Mouse (Mus musculus) heart, embryonic 14.5 days (tissue): ENCODE data around the gene Map1b. TPM values are rescaled to one million over a fixed set of nuclear protein-coding genes. Genes with fewer than 3 reads are reported as not detected.

Experiments used
- ATAC-seq: fragments of 200-750 bp; cut with Nextera tagmentation; 2 replicates; pipeline ENCODE4 v1.8.0; 2017; ENCODE audit warnings: low read depth, moderate TSS enrichment; ENCODE audit not compliant: insufficient number of reproducible peaks, insufficient read depth, low FRiP score
- H3K27ac ChIP-seq, 2 experiments: fragments of 200-500 bp in 1 of 2; fragments of 300-500 bp in 1 of 2; sonication (generic) in 1 of 2; replicated peaks in 1 of 2; 2 replicates each; pipeline ENCODE4 v1.5.1; 2012 to 2014; ENCODE audit warnings: low read depth in 2 of 2, low read length in 2 of 2, control low read depth in 1 of 2, mild to moderate bottlenecking in 1 of 2, mixed read lengths in 1 of 2; ENCODE audit not compliant: control insufficient read depth in 1 of 2, insufficient read depth in 1 of 2
- H3K27me3 ChIP-seq: fragments of 300-500 bp; sonication (generic); 2 replicates; pipeline ENCODE4 v1.6.1; 2014; ENCODE audit warnings: mild to moderate bottlenecking, low read length, control low read depth; ENCODE audit not compliant: control insufficient read depth, insufficient read depth
- H3K36me3 ChIP-seq: fragments of 300-500 bp; sonication (generic); 2 replicates; pipeline ENCODE4 v1.6.1; 2014; ENCODE audit warnings: mild to moderate bottlenecking, control low read depth, low read length, mixed read lengths; ENCODE audit not compliant: control insufficient read depth, insufficient read depth
- H3K4me1 ChIP-seq, 2 experiments: fragments of 200-500 bp in 1 of 2; fragments of 300-500 bp in 1 of 2; sonication (generic) in 1 of 2; 2 replicates each; pipeline ENCODE4 v1.6.1; 2012 to 2014; ENCODE audit warnings: low read length in 2 of 2, control low read depth in 1 of 2, mixed read lengths in 1 of 2; ENCODE audit not compliant: control insufficient read depth in 2 of 2, insufficient read depth in 2 of 2
- H3K4me2 ChIP-seq: fragments of 300-500 bp; sonication (generic); 2 replicates; pipeline ENCODE4 v1.6.1; 2014; ENCODE audit warnings: mild to moderate bottlenecking, low read length
- H3K4me3 ChIP-seq, 2 experiments: fragments of 200-500 bp in 1 of 2; fragments of 300-500 bp in 1 of 2; sonication (generic) in 1 of 2; 2 replicates each; pipeline ENCODE4 v1.5.1; 2012 to 2014; ENCODE audit warnings: low read length in 2 of 2, mild to moderate bottlenecking in 2 of 2, control low read depth in 1 of 2, low read depth in 1 of 2, moderate library complexity in 1 of 2; ENCODE audit not compliant: control insufficient read depth in 1 of 2, insufficient read depth in 1 of 2
- H3K9ac ChIP-seq: fragments of 300-500 bp; sonication (generic); 2 replicates; pipeline ENCODE4 v1.6.1; 2014; ENCODE audit warnings: mild to moderate bottlenecking, low read length
- H3K9me3 ChIP-seq: fragments of 300-500 bp; sonication (generic); 2 replicates; pipeline ENCODE4 v1.6.1; 2016; ENCODE audit warnings: low read length, control low read depth; ENCODE audit not compliant: control insufficient read depth
- WGBS: fragments of 180-500 bp; shearing (Covaris S2); extraction: QIAGEN DNeasy Blood & Tissue Kit; methylation state at CpG from one replicate; pipeline ENCODE4 v1.1.7; 2014; 5-methylcytosine and 5-hydroxymethylcytosine counted together
- polyA plus RNA-seq: library from polyadenylated mRNA; unstranded; fragments of >200 nt; fragmentation: Nextera tagmentation; extraction: Ambion mirVana; gene quantifications from 2 replicates; pipeline ENCODE4 v1.2.1, GENCODE M21; 2014

Gene Map1b
- polyA plus RNA-seq, 1 experiment from 2014 or later: 135 TPM

DNA sequence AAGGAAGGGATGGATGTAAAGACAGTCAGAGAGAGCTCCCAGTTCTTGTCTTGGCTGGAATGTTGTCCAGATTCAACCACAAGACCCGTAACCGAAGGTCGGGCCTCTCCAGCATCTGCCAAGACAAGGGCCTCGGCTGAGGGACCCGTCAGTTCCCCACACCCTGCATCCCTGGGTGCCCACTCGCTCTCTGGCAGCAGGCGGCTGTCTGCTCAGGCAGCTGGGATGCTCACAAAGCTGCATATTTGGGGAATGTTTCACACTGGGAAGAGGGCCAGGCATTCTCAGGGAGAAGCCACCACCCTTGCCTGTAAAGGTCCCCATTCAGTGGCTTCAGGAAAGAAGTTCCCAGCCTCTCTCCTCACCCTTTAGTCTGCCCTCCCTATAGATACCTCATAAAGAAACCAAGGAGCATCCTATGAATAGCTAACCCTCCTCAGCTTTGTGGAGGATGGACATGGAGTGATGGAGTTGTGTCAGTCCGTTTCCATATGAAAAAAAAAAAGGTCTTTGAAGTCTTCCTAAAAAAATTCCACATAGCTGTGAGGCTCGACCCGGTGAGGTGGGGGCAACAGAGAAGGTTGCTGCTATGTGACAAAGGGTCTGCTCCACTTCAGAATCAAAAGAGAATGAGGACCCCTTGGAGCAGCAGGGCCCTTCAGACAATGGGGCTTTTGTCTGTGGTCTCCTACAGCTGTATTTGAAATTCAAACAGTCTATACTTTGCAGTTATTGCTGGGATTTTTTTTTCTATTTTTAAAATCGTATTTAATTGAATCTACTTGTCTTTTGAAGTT, 68.7 kb downstream of the Map1b start:
- no peak overlapping the region for H3K4me3 ChIP-seq
- H3K9me3 ChIP-seq: no peaks in the 10 kb centered on the region
- ATAC-seq: no peak
- peaks cover 14 to 37% of the 10 kb centered on the region in 2 experiments for H3K4me1 ChIP-seq
- no peaks in the 10 kb centered on the region for H3K27me3 ChIP-seq
- no peak overlapping the region for H3K27ac ChIP-seq
- H3K4me2 ChIP-seq: no peak overlapping the region
- H3K36me3 ChIP-seq: peaks cover 10% of the 10 kb centered on the region; the same call in 1 of the 2 replicates
- H3K9ac ChIP-seq: no peak overlapping the region
- 49% methylated on average over 11 of the region's 11 CpGs for WGBS

DNA sequence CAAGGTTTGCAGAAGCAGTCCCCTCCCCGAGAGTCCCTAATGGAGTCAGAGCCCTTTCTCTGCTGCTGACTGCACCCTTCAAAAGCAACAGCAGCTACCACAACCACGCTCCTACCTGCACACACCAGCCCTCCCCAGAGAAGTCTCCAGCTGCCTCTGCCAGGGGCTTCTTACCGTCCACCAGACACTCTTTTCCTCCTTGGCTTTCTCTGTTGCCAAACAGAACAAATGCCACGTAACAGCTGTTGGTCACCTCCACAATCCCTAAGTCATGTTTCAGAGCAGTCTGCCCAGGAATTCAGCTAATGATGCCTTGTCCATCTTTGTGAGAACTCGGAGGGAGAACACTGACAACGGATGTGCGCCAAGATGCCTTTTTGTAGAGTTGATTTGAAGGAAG, 69.3 kb downstream of the Map1b start:
- WGBS: 82% methylated on average over 7 of the region's 7 CpGs
- ATAC-seq: no peak
- no peak overlapping the region for H3K27ac ChIP-seq

DNA sequence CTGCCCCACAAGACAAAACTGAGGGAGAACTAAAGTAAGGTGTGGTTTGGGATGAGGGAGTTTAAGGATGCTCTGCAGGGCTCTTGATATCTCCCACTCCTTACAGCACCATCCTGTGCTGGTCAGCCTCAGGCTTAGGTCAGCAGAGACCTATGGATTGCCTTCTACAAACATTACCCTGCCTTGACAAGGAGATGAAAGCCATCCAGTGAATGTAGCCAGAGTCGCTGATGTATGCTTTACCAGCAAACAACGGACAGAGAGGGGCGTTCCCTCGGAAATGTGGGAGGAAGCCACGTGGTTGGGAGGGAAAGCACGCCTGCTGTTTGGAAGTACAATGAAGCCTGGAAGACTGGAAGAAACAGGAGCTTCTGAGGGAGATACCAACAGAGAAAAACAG, 71.5 kb downstream of the Map1b start:
- no peak for ATAC-seq
- 11% methylated on average over 6 of the region's 6 CpGs for WGBS
- H3K9me3 ChIP-seq: no peaks in the 10 kb centered on the region
- H3K27ac ChIP-seq: 0 out of 4 replicates have a peak overlapping the region, but pooled peaks of 1 of the 2 experiments have one; percentile 6
- no peak overlapping the region for H3K4me2 ChIP-seq
- no peaks in the 10 kb centered on the region for H3K27me3 ChIP-seq
- peaks cover 12 to 27% of the 10 kb centered on the region in 2 experiments for H3K4me1 ChIP-seq
- H3K4me3 ChIP-seq: no peak overlapping the region
- H3K36me3 ChIP-seq: peaks cover 35% of the 10 kb centered on the region
- no peak overlapping the region for H3K9ac ChIP-seq

More for the DNA sequence above, 69.3 kb downstream of the Map1b start:
- no peak overlapping the region for H3K9ac ChIP-seq
- H3K4me2 ChIP-seq: no peak overlapping the region
- no peak overlapping the region for H3K4me3 ChIP-seq
- H3K27me3 ChIP-seq: no peaks in the 10 kb centered on the region
- H3K4me1 ChIP-seq: peaks cover 14 to 37% of the 10 kb centered on the region in 2 experiments
- H3K9me3 ChIP-seq: no peaks in the 10 kb centered on the region
- H3K36me3 ChIP-seq: peaks cover 14% of the 10 kb centered on the region; the same call in 1 of the 2 replicates

DNA sequence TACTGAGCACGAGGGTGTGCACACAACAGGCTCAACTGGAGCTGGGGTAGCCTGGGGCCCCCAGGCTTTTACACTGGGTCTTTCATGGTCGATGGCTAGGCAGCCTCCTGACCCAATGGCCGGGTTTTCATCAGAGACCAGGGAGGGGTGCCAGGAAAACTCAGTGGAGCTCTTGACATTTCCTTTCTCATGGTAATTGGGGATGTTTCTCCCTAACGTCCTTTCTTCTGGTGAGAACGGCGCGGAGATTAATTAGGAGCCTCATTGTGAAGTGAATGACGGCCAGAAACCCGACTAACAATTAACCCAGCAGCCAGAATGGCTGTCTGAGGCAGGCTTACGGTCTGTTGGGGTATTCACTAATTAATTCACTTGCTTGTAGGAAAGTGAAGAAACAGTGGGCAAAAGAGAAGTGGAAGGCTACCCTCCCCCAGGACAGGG, 71.9 kb downstream of the Map1b start:
- H3K9ac ChIP-seq: no peak overlapping the region
- H3K4me1 ChIP-seq: peaks cover 12 to 24% of the 10 kb centered on the region in 2 experiments
- H3K36me3 ChIP-seq: peaks cover 39% of the 10 kb centered on the region
- no peaks in the 10 kb centered on the region for H3K9me3 ChIP-seq
- no peak for ATAC-seq
- H3K4me2 ChIP-seq: no peak overlapping the region
- H3K4me3 ChIP-seq: no peak overlapping the region
- 45% methylated on average over 10 of the region's 10 CpGs for WGBS
- H3K27me3 ChIP-seq: no peaks in the 10 kb centered on the region
- 0 out of 4 replicates have a peak overlapping the region, but pooled peaks of 1 of the 2 experiments have one; percentile 6 for H3K27ac ChIP-seq

DNA sequence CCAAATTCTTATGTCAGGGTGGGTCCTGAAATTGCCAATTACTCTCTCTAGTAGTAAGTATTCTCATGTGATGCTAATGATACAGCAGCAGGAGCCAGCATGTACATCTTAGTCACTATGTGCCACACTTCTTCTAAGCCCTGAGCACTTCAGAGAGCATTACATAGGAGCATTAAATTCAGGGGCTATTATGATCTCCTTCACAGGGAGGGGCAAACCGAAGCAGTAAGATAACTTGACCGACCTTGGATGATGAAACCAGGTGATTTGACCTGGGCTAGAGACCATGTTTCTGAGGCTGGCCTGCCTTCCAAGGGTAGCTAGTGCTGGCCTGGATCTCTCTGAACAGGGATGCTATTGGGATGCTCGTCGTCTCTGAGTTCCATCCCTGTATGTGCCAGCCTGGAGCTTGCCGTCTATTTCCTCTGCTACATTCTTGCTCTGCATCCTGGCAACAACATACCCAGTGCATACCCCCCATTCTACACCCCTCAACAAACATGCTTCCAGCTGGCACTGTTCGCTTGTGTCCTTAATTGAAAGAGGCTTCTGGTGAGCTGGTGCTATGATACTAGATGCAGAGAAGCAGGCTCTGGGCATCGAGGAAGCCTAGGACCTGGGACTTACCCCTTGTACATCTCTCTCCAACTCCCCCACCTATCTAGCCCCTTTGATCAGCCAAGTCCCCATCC, 72.7 kb downstream of the Map1b start:
- H3K4me2 ChIP-seq: no peak overlapping the region
- H3K27me3 ChIP-seq: no peaks in the 10 kb centered on the region
- H3K9ac ChIP-seq: no peak overlapping the region
- no peak overlapping the region for H3K27ac ChIP-seq
- 91% methylated on average over 7 of the region's 7 CpGs for WGBS
- H3K4me3 ChIP-seq: no peak overlapping the region
- H3K9me3 ChIP-seq: no peaks in the 10 kb centered on the region
- peaks cover 12 to 24% of the 10 kb centered on the region in 2 experiments for H3K4me1 ChIP-seq
- peaks cover 44% of the 10 kb centered on the region for H3K36me3 ChIP-seq
- no peak for ATAC-seq

DNA sequence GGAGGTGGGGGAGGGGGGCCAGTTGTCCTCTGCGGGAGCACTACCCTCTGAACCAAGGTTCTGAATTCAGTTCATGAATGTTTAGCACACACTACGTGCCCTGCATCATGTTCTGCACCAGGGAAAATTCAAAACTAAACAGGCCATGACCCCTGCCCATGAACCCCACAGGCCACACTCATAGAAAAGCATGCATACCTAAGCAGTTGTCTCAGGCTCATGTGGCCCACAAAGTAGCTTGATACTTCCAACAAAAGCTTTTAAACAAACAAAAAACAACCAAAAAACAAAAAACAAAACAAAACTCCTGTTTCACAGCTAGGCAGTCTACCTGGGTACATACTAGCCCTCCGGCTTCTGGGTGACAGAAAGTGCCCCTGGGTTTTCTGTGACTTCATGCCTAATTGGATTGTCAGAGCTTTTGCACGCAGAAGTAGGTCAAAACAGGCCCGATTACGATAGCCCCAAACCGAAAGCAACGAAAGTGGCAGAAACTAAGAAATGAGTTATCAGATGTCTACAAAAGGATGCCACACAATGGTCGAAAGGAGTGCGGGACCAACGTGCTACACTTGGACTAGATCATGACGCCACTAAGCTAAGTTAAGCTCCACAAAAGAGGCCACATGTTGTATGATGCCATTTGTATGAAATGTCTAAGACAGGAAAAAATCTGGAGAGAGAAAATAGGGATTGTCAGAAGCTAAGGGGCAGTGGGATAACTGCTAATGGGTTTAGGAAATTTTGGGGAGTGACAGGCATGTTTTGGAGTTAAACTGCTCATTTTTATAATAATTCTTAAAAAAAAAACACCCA, 73.7 kb downstream of the Map1b start:
- Histone ChIP-seq H3K4me3 (no peak overlapping the region), H3K27ac (no peak overlapping the region), H3K36me3 (peaks cover 45% of the 10 kb centered on the region), H3K4me1 (peaks cover 9 to 21% of the 10 kb centered on the region in 2 experiments), H3K4me2 (no peak overlapping the region), H3K9me3 (no peaks in the 10 kb centered on the region), H3K9ac (no peak overlapping the region), H3K27me3 (no peaks in the 10 kb centered on the region)
- no peak for ATAC-seq
- 88% methylated on average over 12 of the region's 12 CpGs for WGBS
